In genomic region chr13:68997821-68998551, GRCm38 (mm10) we compare ENCODE assay signal across 8 mouse cellular contexts. TPM values are rescaled to one million over a fixed set of nuclear protein-coding genes. Genes with fewer than 3 reads are reported as not detected.
DNase-seq lines count a peak whose midpoint lies in the region; ATAC-seq and TF ChIP-seq lines count a peak whose summit lies in the region.
"Had no signal": no experiment of that assay in that cellular context is flagged by ENCODE, and none has a peak within 500 bp of the region (broad histone marks: within the 10 kb centered on the region; RNA-seq: fewer than 3 reads in every experiment).

No protein-coding gene starts in this region.

- intact Hi-C loops in left cerebral cortex, postnatal 36 days (cut with DNase I): loop anchor here (5.0 kb wide), 1 partner anchor 396 kb away; no protein-coding TSS in a partner anchor

- H3K4me3 ChIP-seq in embryonic fibroblast, embryonic 13.5 days (ENCODE audit: insufficient read depth, low read length): peak overlapping the region; percentile 66
- peak overlapping the region; percentile 72 for H3K4me3 ChIP-seq in neural tube, embryonic 12.5 days

- 8% methylated on average over 22 of the region's 22 CpGs for WGBS in neural tube, embryonic 12.5 days

- no peak for ATAC-seq in neural tube, embryonic 12.5 days (ENCODE audit: low FRiP score, low read depth)

- DNase-seq in left cerebral cortex, adult 18-20 months (ENCODE audit: low spot score in 2 of 2): peak; percentile 47 to 51
- DNase-seq in left cerebral cortex, adult 11 months (ENCODE audit: low spot score): no peak
- peak; percentile 36 to 46 for DNase-seq in left cerebral cortex, postnatal 36 days (ENCODE audit: low spot score in 2 of 2)
- no peak for DNase-seq in thymus, postnatal 0 days (ENCODE audit: low spot score)
- DNase-seq in MN1 (ENCODE audit: low spot score): no peak

- no peak for TF ChIP-seq CTCF in embryonic fibroblast, embryonic 13.5 days (IDR thresholded peaks at IDR 0.05; ENCODE audit: borderline replicate concordance, insufficient read depth, low read length)

- H3K9me3 ChIP-seq in neural tube, embryonic 12.5 days: no peaks in the 10 kb centered on the region

- H3K27me3 ChIP-seq in neural tube, embryonic 12.5 days (replicated peaks): no peaks in the 10 kb centered on the region

- H3K27ac ChIP-seq in embryonic fibroblast, embryonic 13.5 days (ENCODE audit: insufficient read depth, low read length): no peak overlapping the region
- H3K27ac ChIP-seq in neural tube, embryonic 12.5 days: no peak overlapping the region

- H3K36me3 ChIP-seq in neural tube, embryonic 12.5 days: no peaks in the 10 kb centered on the region

- H3K4me2 ChIP-seq in neural tube, embryonic 12.5 days (replicated peaks): peak overlapping the region; percentile 95

- H3K4me1 ChIP-seq in embryonic fibroblast, embryonic 13.5 days (ENCODE audit: control insufficient read depth, insufficient read depth, low read length): no peaks in the 10 kb centered on the region
- H3K4me1 ChIP-seq in neural tube, embryonic 12.5 days: peaks cover 7% of the 10 kb centered on the region; the same call in 1 of the 2 replicates
- H3K4me1 ChIP-seq: megakaryocyte, embryonic 14.5 days had no signal

- peak overlapping the region; percentile 79; the same call in 1 of the 2 replicates for H3K9ac ChIP-seq in neural tube, embryonic 12.5 days

- no peak for TF ChIP-seq POLR2A in embryonic fibroblast, embryonic 13.5 days (IDR thresholded peaks at IDR 0.05; ENCODE audit: low read depth, low read length)

RNA-seq across cellular contexts. Expression of gene Adcy2, which starts 1.4 kb away (rescaled TPM):
- 100 to 1,000 TPM in 1 of 2 experiments, 10 to 100 TPM in 1; 82.1 to 127 TPM for total RNA-seq in left cerebral cortex, adult 18-20 months (2021)
- polyA plus RNA-seq in embryonic fibroblast, embryonic 13.5 days (2011; ENCODE audit: insufficient read length, low read depth, missing spikeins): 10.9 and 13.1 TPM in 2 replicates
- 100 to 1,000 TPM; 125 to 145 TPM for total RNA-seq in left cerebral cortex, postnatal 36 days (2021)
- polyA plus RNA-seq in neural tube, embryonic 12.5 days (2016; fragmentation: Nextera tagmentation; extraction: Ambion mirVana): 12.9 and 13.1 TPM in 2 replicates
- polyA plus RNA-seq in thymus, postnatal 0 days (2015; fragmentation: Nextera tagmentation; extraction: Ambion mirVana): 0.08 and 0.13 TPM in 2 replicates

Comparison
In these comparisons a context has a peak if more than half of its experiments do, and no peak if none do; other contexts are left out.
1. DNase-seq: peak in left cerebral cortex, adult 18-20 months (2 of 2) and left cerebral cortex, postnatal 36 days (2 of 2); none in left cerebral cortex, adult 11 months (single experiment), thymus, postnatal 0 days (single experiment) and MN1 (single experiment).
2. RNA of gene Adcy2, which starts 1.4 kb away (polyA plus RNA-seq): 10.9 to 13.1 TPM in embryonic fibroblast, embryonic 13.5 days and 12.9 to 13.1 TPM in neural tube, embryonic 12.5 days; 0.08 to 0.13 TPM in thymus, postnatal 0 days; every median in the first group is over 10 times any median in the second.